9 mouse cellular contexts compared by ENCODE assay signal in genomic region chr11:98635312-98635970, GRCm38 (mm10). TPM values are rescaled to one million over a fixed set of nuclear protein-coding genes. Genes with fewer than 3 reads are reported as not detected.
DNase-seq lines count a peak whose midpoint lies in the region; ATAC-seq and TF ChIP-seq lines count a peak whose summit lies in the region.
"Not testable (repeated sequence)": the region's sequence is repeated elsewhere in the genome, so short reads cannot be mapped to it uniquely, and the experiment has no call there.
"Had no signal": no experiment of that assay in that cellular context is flagged by ENCODE, and none has a peak within 500 bp of the region (broad histone marks: within the 10 kb centered on the region; RNA-seq: fewer than 3 reads in every experiment).

No protein-coding gene starts in this region.

- WGBS in cerebellum, adult 2 months, result 33% methylated on average over 10 of the region's 10 CpGs
- 30% methylated on average over 10 of the region's 10 CpGs for WGBS in lung, embryonic 14.5 days

- not testable (repeated sequence) for H3K4me3 ChIP-seq in cerebellum, adult 2 months (replicated peaks; ENCODE audit: insufficient read depth, low read depth, low read length); lung, embryonic 14.5 days (ENCODE audit: low read depth, low read length)

- in situ Hi-C loops in Patski (cut with MboI; ENCODE audit: low pct_unique_long_range_greater_than_20kb), result loop anchor here (5.0 kb wide), 1 partner anchor 33 kb away; no protein-coding TSS in a partner anchor

- peak; percentile 80 for TF ChIP-seq CTCF in Patski (IDR thresholded peaks at IDR 0.05)
- TF ChIP-seq CTCF in cerebellum, adult 2 months (IDR thresholded peaks at IDR 0.05; ENCODE audit: borderline replicate concordance, insufficient read depth, low read depth, low read length), result peak; percentile 5; the same call in 1 of the 2 replicates
- TF ChIP-seq CTCF in lung, embryonic 14.5 days (IDR thresholded peaks at IDR 0.05; ENCODE audit: low read depth), result peak; percentile 59

- TF ChIP-seq POLR2A in cerebellum, adult 2 months (IDR thresholded peaks at IDR 0.05; ENCODE audit: borderline replicate concordance, insufficient read depth, low read length), result not testable (repeated sequence)

- not testable (repeated sequence) for H3K27ac ChIP-seq in cerebellum, adult 2 months (ENCODE audit: insufficient read depth, low read length); lung, embryonic 14.5 days (ENCODE audit: low read depth)

- H3K4me1 ChIP-seq in cerebellum, adult 2 months (ENCODE audit: control insufficient read depth, insufficient read depth, low read length); lung, embryonic 14.5 days (ENCODE audit: insufficient read depth): not testable (repeated sequence)

- not testable (repeated sequence) for H3K36me3 ChIP-seq in lung, embryonic 14.5 days (ENCODE audit: insufficient read depth)

- POLR2A ChIA-PET in Patski (lab: Charles Lee), result not testable (repeated sequence)

- H3K27me3 ChIP-seq in Patski; cerebellum, adult 2 months (ENCODE audit: control insufficient read depth, insufficient read depth, low read length); lung, embryonic 14.5 days (ENCODE audit: insufficient read depth, low read length): not testable (repeated sequence)

- CTCF ChIA-PET in Patski (lab: Charles Lee), result interaction anchor here (1.3 kb wide), 1 partner anchor 9 kb away, joined by 4 read pairs; the partner anchor contains the start of gene Gsdma3

- not testable (repeated sequence) for H3K9ac ChIP-seq in lung, embryonic 14.5 days

- H3K9me3 ChIP-seq in lung, embryonic 14.5 days (ENCODE audit: low read depth, low read length), result not testable (repeated sequence)

- not testable (repeated sequence) for H3K4me2 ChIP-seq in lung, embryonic 14.5 days

- DNase-seq in 3T3-L1 (ENCODE audit: low read depth, low spot score), result peak; percentile 43
- not testable (repeated sequence) for DNase-seq in Patski (ENCODE audit: low read depth, low spot score); cerebellum, adult 2 months
- DNase-seq in heart, adult 11 months, result peak; percentile 73
- DNase-seq in kidney, postnatal 14 days, result peak; percentile 12
- peak; percentile 41 for DNase-seq in lung, embryonic 14.5 days
- peak; percentile 24 for DNase-seq in ovary, postnatal 36 days (ENCODE audit: low spot score)
- DNase-seq in thymus, adult 18-20 months, result peak; percentile 6 to 19

- ATAC-seq in Patski; lung, embryonic 14.5 days (ENCODE audit: insufficient read depth): not testable (repeated sequence)

RNA-seq across cellular contexts. Expression of gene Gsdma3, which starts 9.3 kb away (rescaled TPM):
- not detected for polyA plus RNA-seq in Patski (2021)
- not detected in 2 replicates for polyA plus RNA-seq in cerebellum, adult 2 months (2012; rRNA removed)
- polyA plus RNA-seq in lung, embryonic 14.5 days (2014; fragmentation: Nextera tagmentation; extraction: Ambion mirVana), result not detected in 2 replicates
- polyA plus RNA-seq: forebrain, embryonic 13.5 days had no signal

RNA-seq across cellular contexts. Expression of gene Gm12355, which starts 10.0 kb away (rescaled TPM):
- 16.4 TPM for polyA plus RNA-seq in Patski (2021)
- 0.33 and 0.35 TPM in 2 replicates for polyA plus RNA-seq in cerebellum, adult 2 months (2012; rRNA removed)
- polyA plus RNA-seq in lung, embryonic 14.5 days (2014; fragmentation: Nextera tagmentation; extraction: Ambion mirVana), result 1.2 and 1.4 TPM in 2 replicates

RNA-seq across cellular contexts. Expression of gene Gsdma2, which starts 11.1 kb away (rescaled TPM):
- polyA plus RNA-seq in Patski (2021), result not detected
- not detected in 2 replicates for polyA plus RNA-seq in cerebellum, adult 2 months (2012; rRNA removed)
- polyA plus RNA-seq in lung, embryonic 14.5 days (2014; fragmentation: Nextera tagmentation; extraction: Ambion mirVana), result not detected in 2 replicates
- polyA plus RNA-seq: forebrain, embryonic 13.5 days had no signal

RNA-seq across cellular contexts. Expression of gene Gsdma, which starts 28.7 kb away (rescaled TPM):
- 0.06 TPM for polyA plus RNA-seq in Patski (2021)
- polyA plus RNA-seq in cerebellum, adult 2 months (2012; rRNA removed), result 0.13 and 0.28 TPM in 2 replicates
- polyA plus RNA-seq in lung, embryonic 14.5 days (2014; fragmentation: Nextera tagmentation; extraction: Ambion mirVana), result not detected in 2 replicates
- polyA plus RNA-seq: forebrain, embryonic 13.5 days had no signal

RNA-seq across cellular contexts. Expression of gene Lrrc3c, which starts 37.4 kb away (rescaled TPM):
- not detected for polyA plus RNA-seq in Patski (2021)
- polyA plus RNA-seq in cerebellum, adult 2 months (2012; rRNA removed), result 0.41 TPM in 1 of 2 replicates, not detected in the other
- polyA plus RNA-seq in lung, embryonic 14.5 days (2014; fragmentation: Nextera tagmentation; extraction: Ambion mirVana), result not detected in 2 replicates
- polyA plus RNA-seq: forebrain, embryonic 13.5 days had no signal

Comparison
In these comparisons a context has a peak if more than half of its experiments do, and no peak if none do; other contexts are left out.
1. CTCF ChIP-seq: peak in every context shown above with its lines; median percentile 80 in Patski; 59 in lung, embryonic 14.5 days; 5 in cerebellum, adult 2 months.